Mouse (Mus musculus): ENCODE measurements at regions not wholly inside any gene's neighbourhood (a gene's known extent, or its start where the extent isn't known, plus 50 kb on each side); places are given as distances from the start of the nearest gene placed in this dataset.

DNA sequence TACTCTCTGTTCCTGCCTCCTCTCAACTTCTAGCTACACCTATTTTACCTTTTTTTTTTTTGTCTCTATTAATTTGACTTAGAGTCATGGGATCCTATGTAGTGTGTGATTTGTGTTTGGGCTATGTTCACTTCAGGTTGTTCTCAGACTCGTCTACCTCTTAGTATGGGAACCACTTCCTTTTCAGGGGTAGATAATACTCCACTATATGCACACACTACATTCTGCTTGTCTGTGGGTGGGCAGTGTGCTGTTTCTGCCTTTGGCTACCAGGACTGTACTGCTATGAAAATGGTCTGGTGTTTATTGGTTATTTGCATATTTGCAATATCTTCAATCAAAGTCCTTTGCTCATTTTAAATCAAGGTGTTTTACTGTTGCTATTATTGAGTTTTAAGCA is 71.6 kb upstream of the Cpm start:
- H3K27ac ChIP-seq (ENCODE audit: low read depth), result no peak overlapping the region
- H3K36me3 ChIP-seq (ENCODE audit: insufficient read depth), result no peaks in the 10 kb centered on the region
- H3K4me1 ChIP-seq (ENCODE audit: insufficient read depth), result no peaks in the 10 kb centered on the region
- no peak for ATAC-seq (ENCODE audit: insufficient read depth)
- H3K4me2 ChIP-seq, result no peak overlapping the region
- TF ChIP-seq CTCF (IDR thresholded peaks at IDR 0.05; ENCODE audit: low read depth), result no peak
- WGBS, result 86% methylated on average over 1 of the region's 1 CpGs
- H3K4me3 ChIP-seq (ENCODE audit: low read depth, low read length), result no peak overlapping the region
- H3K9me3 ChIP-seq (ENCODE audit: low read depth, low read length), result no peaks in the 10 kb centered on the region
- no peak for DNase-seq
- no peak overlapping the region for H3K9ac ChIP-seq
- H3K27me3 ChIP-seq (ENCODE audit: insufficient read depth, low read length), result no peaks in the 10 kb centered on the region

DNA sequence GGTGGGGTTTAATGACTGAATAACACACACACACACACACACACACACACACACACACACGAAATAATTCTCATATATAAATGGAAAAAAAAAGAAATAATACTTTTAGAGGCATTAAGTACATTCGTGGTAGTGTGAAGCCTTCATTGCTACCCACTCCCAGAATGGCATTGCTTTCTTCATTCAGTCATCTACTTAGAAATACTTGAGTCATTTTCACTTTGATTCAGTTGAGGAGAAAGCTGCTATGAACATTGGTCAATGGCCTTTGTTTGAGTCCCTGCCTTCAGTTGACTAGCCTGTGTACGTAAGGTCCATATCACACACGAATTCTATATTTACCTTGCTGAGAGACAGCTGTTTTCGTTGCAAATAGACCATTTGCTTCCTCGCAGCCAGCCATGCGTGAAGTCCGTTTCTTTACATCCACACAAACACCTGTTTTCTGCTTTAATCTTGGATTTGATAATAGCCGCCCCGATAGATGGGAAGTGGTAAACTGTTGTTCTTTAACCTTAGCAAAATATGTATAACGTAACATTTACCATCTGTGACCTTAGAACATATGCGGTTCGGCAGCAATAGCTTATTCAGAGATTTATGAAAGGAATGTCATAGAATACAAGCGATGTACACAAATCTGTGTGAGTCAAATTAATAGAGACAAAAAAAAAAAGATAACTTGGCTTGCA is 72.3 kb upstream of the Cpm start:
- ATAC-seq (ENCODE audit: insufficient read depth), result no peak
- Histone ChIP-seq H3K4me1 (ENCODE audit: insufficient read depth) (no peaks in the 10 kb centered on the region), H3K27me3 (ENCODE audit: insufficient read depth, low read length) (no peaks in the 10 kb centered on the region), H3K36me3 (ENCODE audit: insufficient read depth) (no peaks in the 10 kb centered on the region), H3K4me2 (no peak overlapping the region), H3K27ac (ENCODE audit: low read depth) (no peak overlapping the region), H3K9me3 (ENCODE audit: low read depth, low read length) (no peaks in the 10 kb centered on the region), H3K9ac (no peak overlapping the region), H3K4me3 (ENCODE audit: low read depth, low read length) (no peak overlapping the region)
- no peak for DNase-seq
- WGBS, result 53% methylated on average over 14 of the region's 14 CpGs
- no peak for TF ChIP-seq CTCF (IDR thresholded peaks at IDR 0.05; ENCODE audit: low read depth)

DNA sequence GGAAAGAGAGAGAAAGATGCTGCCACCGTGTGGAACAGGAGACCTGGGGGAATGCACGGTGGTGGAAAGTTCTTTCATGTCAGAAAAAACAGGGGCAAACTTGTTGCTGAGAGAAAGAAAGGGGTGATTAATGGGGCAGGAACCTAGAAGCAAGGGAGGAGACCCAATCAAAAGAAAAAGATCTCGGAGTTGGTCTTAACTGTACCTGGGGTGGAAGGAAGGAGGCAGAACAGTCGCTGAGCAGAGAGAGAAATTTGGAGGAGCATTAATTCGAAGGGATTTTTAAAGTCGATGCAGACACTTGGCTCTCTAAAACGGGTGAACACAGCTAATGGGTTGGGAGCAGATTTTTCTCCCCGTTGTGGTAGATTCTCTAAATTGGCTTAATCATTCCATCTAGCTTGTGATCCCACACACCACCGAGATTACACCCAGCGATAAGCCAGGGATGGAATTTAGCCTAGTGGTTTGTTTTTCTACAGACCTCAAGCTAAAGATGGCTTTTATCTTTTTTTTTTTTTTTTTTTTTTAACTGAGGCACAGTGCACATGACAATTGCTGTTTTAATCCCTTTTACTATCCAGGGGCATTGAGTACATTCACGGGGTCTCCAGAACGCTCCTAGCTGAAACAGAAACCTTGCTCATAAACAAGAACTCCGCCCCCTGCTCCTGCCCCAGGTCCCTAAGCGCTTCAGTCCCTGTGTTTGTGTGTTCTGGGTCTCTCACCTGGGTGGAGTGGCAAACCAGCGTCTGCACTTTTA is 73.1 kb upstream of the Cpm start:
- Histone ChIP-seq H3K9ac (no peak overlapping the region), H3K36me3 (ENCODE audit: insufficient read depth) (no peaks in the 10 kb centered on the region), H3K4me1 (ENCODE audit: insufficient read depth) (no peaks in the 10 kb centered on the region), H3K9me3 (ENCODE audit: low read depth, low read length) (no peaks in the 10 kb centered on the region), H3K4me2 (no peak overlapping the region), H3K27me3 (ENCODE audit: insufficient read depth, low read length) (no peaks in the 10 kb centered on the region), H3K27ac (ENCODE audit: low read depth) (no peak overlapping the region), H3K4me3 (ENCODE audit: low read depth, low read length) (no peak overlapping the region)
- ATAC-seq (ENCODE audit: insufficient read depth) (no peak), DNase-seq (no peak)
- WGBS, result 29% methylated on average over 15 of the region's 15 CpGs
- TF ChIP-seq CTCF (IDR thresholded peaks at IDR 0.05; ENCODE audit: low read depth), result no peak

DNA sequence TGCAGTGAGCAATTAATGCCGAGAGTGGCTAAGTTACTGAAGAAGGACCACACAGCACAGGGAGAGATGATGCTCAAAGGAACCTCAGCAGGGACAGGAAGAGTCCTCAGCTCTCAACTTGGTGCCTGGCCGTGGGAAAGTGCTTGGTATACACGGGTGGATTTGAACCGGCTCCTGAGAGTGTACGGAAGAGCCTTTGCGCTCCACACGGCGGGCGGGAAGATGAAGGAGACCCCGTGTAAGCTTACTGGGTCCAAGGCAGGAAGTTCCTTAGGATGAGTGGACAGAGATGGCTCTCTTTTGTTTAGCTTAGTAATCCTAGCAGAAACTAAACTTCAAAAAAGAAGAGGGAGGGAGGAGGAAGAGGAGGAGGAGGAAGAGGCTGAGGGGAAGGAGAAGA is 73.8 kb upstream of the Cpm start:
- Histone ChIP-seq H3K27me3 (ENCODE audit: insufficient read depth, low read length) (no peaks in the 10 kb centered on the region), H3K4me1 (ENCODE audit: insufficient read depth) (no peaks in the 10 kb centered on the region), H3K4me3 (ENCODE audit: low read depth, low read length) (no peak overlapping the region), H3K4me2 (no peak overlapping the region), H3K36me3 (ENCODE audit: insufficient read depth) (no peaks in the 10 kb centered on the region), H3K9ac (no peak overlapping the region), H3K27ac (ENCODE audit: low read depth) (no peak overlapping the region), H3K9me3 (ENCODE audit: low read depth, low read length) (no peaks in the 10 kb centered on the region)
- no peak for TF ChIP-seq CTCF (IDR thresholded peaks at IDR 0.05; ENCODE audit: low read depth)
- WGBS, result 71% methylated on average over 10 of the region's 10 CpGs
- no peak for DNase-seq
- no peak for ATAC-seq (ENCODE audit: insufficient read depth)

DNA sequence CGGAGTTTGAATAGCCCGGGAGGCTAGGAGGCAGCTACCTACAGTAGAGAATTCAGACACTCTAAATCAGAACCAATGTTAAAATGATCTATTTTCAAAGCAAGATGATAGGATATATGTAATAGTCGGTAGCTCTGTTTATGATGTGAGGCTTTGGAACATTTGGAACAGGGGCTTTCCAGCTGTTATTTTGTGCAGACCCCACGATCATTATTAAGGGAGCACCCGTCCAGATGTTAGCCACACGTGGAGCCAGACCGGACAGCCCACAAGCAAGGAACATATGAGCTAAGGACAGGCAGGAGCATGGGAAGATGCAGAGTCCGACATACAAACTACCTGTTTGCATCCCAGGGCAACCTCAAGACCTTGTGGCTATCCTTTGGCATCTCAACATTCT is 74.3 kb upstream of the Cpm start:
- H3K9ac ChIP-seq, result no peak overlapping the region

DNA sequence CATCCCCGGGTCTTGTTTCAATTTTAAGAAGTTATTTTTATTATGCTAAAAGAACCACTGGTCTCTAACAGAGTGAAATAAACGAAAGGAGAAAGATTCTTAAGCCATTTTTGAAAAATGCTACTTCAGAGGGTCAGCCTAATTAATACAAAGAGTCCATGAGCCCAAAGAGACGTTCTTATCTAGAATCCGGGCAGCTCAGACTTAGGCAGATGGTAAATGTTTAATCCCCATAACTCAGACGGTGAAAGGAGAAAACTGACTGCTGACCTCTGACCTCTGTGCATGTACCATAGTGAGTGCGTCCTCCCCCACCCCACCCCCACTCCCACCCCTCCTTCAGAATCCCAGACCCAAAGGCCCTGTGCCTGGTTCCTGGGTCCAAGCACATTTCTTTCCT is 74.8 kb upstream of the Cpm start:
- Histone ChIP-seq H3K4me2 (no peak overlapping the region), H3K9ac (no peak overlapping the region), H3K36me3 (ENCODE audit: insufficient read depth) (no peaks in the 10 kb centered on the region), H3K27me3 (ENCODE audit: insufficient read depth, low read length) (no peaks in the 10 kb centered on the region), H3K4me1 (ENCODE audit: insufficient read depth) (no peaks in the 10 kb centered on the region), H3K4me3 (ENCODE audit: low read depth, low read length) (no peak overlapping the region), H3K9me3 (ENCODE audit: low read depth, low read length) (no peaks in the 10 kb centered on the region), H3K27ac (ENCODE audit: low read depth) (no peak overlapping the region)
- WGBS, result 29% methylated on average over 6 of the region's 6 CpGs
- DNase-seq (no peak), ATAC-seq (ENCODE audit: insufficient read depth) (no peak)
- TF ChIP-seq CTCF (IDR thresholded peaks at IDR 0.05; ENCODE audit: low read depth), result no peak

More for the DNA sequence above, 74.3 kb upstream of the Cpm start:
- H3K27me3 ChIP-seq (ENCODE audit: insufficient read depth, low read length), result no peaks in the 10 kb centered on the region
- H3K36me3 ChIP-seq (ENCODE audit: insufficient read depth), result no peaks in the 10 kb centered on the region
- no peak for TF ChIP-seq CTCF (IDR thresholded peaks at IDR 0.05; ENCODE audit: low read depth)
- no peak overlapping the region for H3K4me2 ChIP-seq
- WGBS, result 69% methylated on average over 8 of the region's 8 CpGs
- H3K4me1 ChIP-seq (ENCODE audit: insufficient read depth), result no peaks in the 10 kb centered on the region
- no peak overlapping the region for H3K4me3 ChIP-seq (ENCODE audit: low read depth, low read length)
- ATAC-seq (ENCODE audit: insufficient read depth) (no peak), DNase-seq (no peak)
- no peak overlapping the region for H3K27ac ChIP-seq (ENCODE audit: low read depth)
- H3K9me3 ChIP-seq (ENCODE audit: low read depth, low read length), result no peaks in the 10 kb centered on the region

Measured in lung, embryonic 14.5 days (tissue).